9 mouse cellular contexts compared by ENCODE assay signal in genomic region chrX:7658785-7659589, GRCm38 (mm10). TPM values are rescaled to one million over a fixed set of nuclear protein-coding genes. Genes with fewer than 3 reads are reported as not detected.
DNase-seq lines count a peak whose midpoint lies in the region; ATAC-seq and TF ChIP-seq lines count a peak whose summit lies in the region.
"Had no signal": no experiment of that assay in that cellular context is flagged by ENCODE, and none has a peak within 500 bp of the region (broad histone marks: within the 10 kb centered on the region; RNA-seq: fewer than 3 reads in every experiment).

No protein-coding gene starts in this region.

- in situ Hi-C loops in ES-E14 (cut with MboI; ENCODE audit: low sequenced_read_pairs in 2 of 2, unreplicated experiment in 2 of 2) = no loop called here

- H3K9ac ChIP-seq in ES-E14 (ENCODE audit: insufficient read depth, low read depth, low read length, poor library complexity, severe bottlenecking) = peak overlapping the region; percentile 36; the same call in 1 of the 2 replicates

- no peaks in the 10 kb centered on the region for H3K36me3 ChIP-seq in ES-E14 (ENCODE audit: control insufficient read depth, insufficient read depth, low read length, poor library complexity, severe bottlenecking)

- intact Hi-C loops in heart, postnatal 10 days (cut with DNase I) = no loop called here

- peak overlapping the region in 1 of 2 experiments; percentile 35; a peak in 2 of 4 replicates for H3K4me3 ChIP-seq in ES-E14 (ENCODE audit: insufficient read depth in 1 of 2, low read depth in 1 of 2, low read length in 2 of 2, poor library complexity in 1 of 2, severe bottlenecking in 1 of 2)

- ATAC-seq in frontal cortex, adult (ENCODE audit: low TSS enrichment) = no peak

- H3K9me3 ChIP-seq in ES-E14 (ENCODE audit: control insufficient read depth, insufficient read depth, low read depth, low read length) = no peaks in the 10 kb centered on the region

- peaks cover 0 to 4% of the 10 kb centered on the region in 2 experiments; a peak in 1 of 4 replicates for H3K4me1 ChIP-seq in ES-E14 (ENCODE audit: control insufficient read depth in 2 of 2, insufficient read depth in 2 of 2, low read length in 2 of 2, poor library complexity in 1 of 2)

- no peak overlapping the region for H3K27ac ChIP-seq in ES-E14 (ENCODE audit: insufficient read depth, low read depth, low read length, poor library complexity, severe bottlenecking)

- DNase-seq in adrenal gland, postnatal 14 days = peak; percentile 47
- DNase-seq in adrenal gland, adult 8-10 months = no peak
- no peak for DNase-seq in ES-E14 (ENCODE audit: low read depth, low spot score)
- DNase-seq in heart, postnatal 10 days = peak; percentile 57 to 67
- DNase-seq in kidney, postnatal 4 days = peak; percentile 39 to 44
- no peak for DNase-seq in yolk sac, embryonic 10.5 days (ENCODE audit: low spot score)
- no peak for DNase-seq in left cerebral cortex, adult 11 months (ENCODE audit: low spot score)
- DNase-seq: cerebellum, adult 2 months had no signal

TF ChIP-seq in ES-E14, 5 proteins besides CTCF, POLR2A, EP300 and RAD21:
- TF ChIP-seq CHD2 (IDR thresholded peaks at IDR 0.05; ENCODE audit: low read depth, low read length) (no peak), ZNF384 (IDR thresholded peaks at IDR 0.05; ENCODE audit: low read depth, low read length) (no peak), HCFC1 (IDR thresholded peaks at IDR 0.05; ENCODE audit: borderline replicate concordance, insufficient read depth, low read length) (no peak), MAFK (IDR thresholded peaks at IDR 0.05; ENCODE audit: insufficient read depth, low read depth, low read length) (no peak), ZC3H11A (IDR thresholded peaks at IDR 0.05; ENCODE audit: borderline replicate concordance, low read depth, low read length) (no peak)

RNA-seq across cellular contexts. Expression of gene Prickle3, which starts 1.9 kb away (rescaled TPM):
- total RNA-seq in adrenal gland, postnatal 14 days (2021) = 16.0 and 19.8 TPM in 2 replicates
- total RNA-seq in adrenal gland, adult 8-10 months (2022) = 10 to 100 TPM in 3 of 4 experiments, 1 to 10 TPM in 1; 9.6 to 14.5 (median 12.8) TPM
- 1.5 and 2.2 TPM in 2 replicates for total RNA-seq in ES-E14 (2012; rRNA removed)
- total RNA-seq in heart, postnatal 10 days (2021) = 10 to 100 TPM; 19.4 to 21.7 TPM

RNA-seq across cellular contexts. Expression of gene Plp2, which starts 12.2 kb away (rescaled TPM):
- total RNA-seq in adrenal gland, postnatal 14 days (2021) = 75.2 and 76.6 TPM in 2 replicates
- total RNA-seq in adrenal gland, adult 8-10 months (2022) = 10 to 100 TPM; 57.7 to 99.2 (median 78.7) TPM
- 278 and 336 TPM in 2 replicates for total RNA-seq in ES-E14 (2012; rRNA removed)
- total RNA-seq in heart, postnatal 10 days (2021) = 10 to 100 TPM; 84.8 to 88.4 TPM

RNA-seq across cellular contexts. Expression of gene Syp, which starts 20.7 kb away (rescaled TPM):
- 41.0 and 57.2 TPM in 2 replicates for total RNA-seq in adrenal gland, postnatal 14 days (2021)
- total RNA-seq in adrenal gland, adult 8-10 months (2022) = 100 to 1,000 TPM in 1 of 4 experiments, 10 to 100 TPM in 3; 71.5 to 122 (median 80.3) TPM
- 1.6 and 4.9 TPM in 2 replicates for total RNA-seq in ES-E14 (2012; rRNA removed)
- 1 to 10 TPM in 1 of 2 experiments, under 1 TPM in 1; 0.57 to 1.9 TPM for total RNA-seq in heart, postnatal 10 days (2021)

RNA-seq across cellular contexts. Expression of gene Magix, which starts 22.1 kb away (rescaled TPM):
- total RNA-seq in adrenal gland, postnatal 14 days (2021) = 4.2 and 5.1 TPM in 2 replicates
- under 1 TPM; 0.31 to 0.67 (median 0.45) TPM for total RNA-seq in adrenal gland, adult 8-10 months (2022)
- 0.11 and 0.36 TPM in 2 replicates for total RNA-seq in ES-E14 (2012; rRNA removed)
- 10 to 100 TPM; 10.8 to 13.9 TPM for total RNA-seq in heart, postnatal 10 days (2021)

RNA-seq across cellular contexts. Expression of gene Gpkow, which starts 37.9 kb away (rescaled TPM):
- total RNA-seq in adrenal gland, postnatal 14 days (2021) = 45.4 and 47.9 TPM in 2 replicates
- total RNA-seq in adrenal gland, adult 8-10 months (2022) = 10 to 100 TPM; 57.1 to 76.9 (median 64.6) TPM
- total RNA-seq in ES-E14 (2012; rRNA removed) = 9.5 and 11.5 TPM in 2 replicates
- 10 to 100 TPM; 24.8 to 26.8 TPM for total RNA-seq in heart, postnatal 10 days (2021)

Comparison
In these comparisons a context has a peak if more than half of its experiments do, and no peak if none do; other contexts are left out.
1. DNase-seq: peak in adrenal gland, postnatal 14 days (single experiment), heart, postnatal 10 days (2 of 2) and kidney, postnatal 4 days (2 of 2); none in adrenal gland, adult 8-10 months (single experiment), ES-E14 (single experiment), yolk sac, embryonic 10.5 days (single experiment) and left cerebral cortex, adult 11 months (single experiment).